Mouse (Mus musculus) midbrain, embryonic 10.5 days (tissue): ENCODE data around the gene Sry. TPM values are rescaled to one million over a fixed set of nuclear protein-coding genes. Genes with fewer than 3 reads are reported as not detected.

Source experiments
- DNase-seq: peaks from one replicate; pipeline ENCODE4 v3.0.0-alpha.2; 2017; ENCODE audit warnings: low spot score
- H3K27ac ChIP-seq: fragments of 300-500 bp; sonication (generic); replicated peaks from 2 replicates; pipeline ENCODE4 v1.5.1; 2016; ENCODE audit warnings: mild to moderate bottlenecking
- H3K27me3 ChIP-seq: fragments of 300-500 bp; sonication (generic); 2 replicates; pipeline ENCODE4 v1.6.1; 2016; ENCODE audit warnings: low read depth, mild to moderate bottlenecking; ENCODE audit not compliant: poor library complexity, severe bottlenecking
- H3K36me3 ChIP-seq: fragments of 300-500 bp; sonication (generic); 2 replicates; pipeline ENCODE4 v1.6.1; 2016; ENCODE audit warnings: mild to moderate bottlenecking, moderate library complexity
- H3K4me1 ChIP-seq: fragments of 300-500 bp; sonication (generic); 2 replicates; pipeline ENCODE4 v1.6.1; 2016
- H3K4me3 ChIP-seq: fragments of 300-500 bp; sonication (generic); 2 replicates; pipeline ENCODE4 v1.5.1; 2016; ENCODE audit warnings: mild to moderate bottlenecking, moderate library complexity
- H3K9me3 ChIP-seq: fragments of 300-500 bp; sonication (generic); replicated peaks from 2 replicates; pipeline ENCODE4 v1.6.1; 2016; ENCODE audit warnings: mild to moderate bottlenecking
- WGBS: fragments of 180-500 bp; shearing (Covaris S2); methylation state at CpG from one replicate; pipeline ENCODE4 v1.1.7; 2016; 5-methylcytosine and 5-hydroxymethylcytosine counted together
- polyA plus RNA-seq: library from polyadenylated mRNA; unstranded; fragments of >200 nt; fragmentation: Nextera tagmentation; extraction: Ambion mirVana; gene quantifications from 2 replicates; pipeline ENCODE4 v1.2.1, GENCODE M21; 2016

Sry gene
- polyA plus RNA-seq, result not detected in 2 replicates

DNA sequence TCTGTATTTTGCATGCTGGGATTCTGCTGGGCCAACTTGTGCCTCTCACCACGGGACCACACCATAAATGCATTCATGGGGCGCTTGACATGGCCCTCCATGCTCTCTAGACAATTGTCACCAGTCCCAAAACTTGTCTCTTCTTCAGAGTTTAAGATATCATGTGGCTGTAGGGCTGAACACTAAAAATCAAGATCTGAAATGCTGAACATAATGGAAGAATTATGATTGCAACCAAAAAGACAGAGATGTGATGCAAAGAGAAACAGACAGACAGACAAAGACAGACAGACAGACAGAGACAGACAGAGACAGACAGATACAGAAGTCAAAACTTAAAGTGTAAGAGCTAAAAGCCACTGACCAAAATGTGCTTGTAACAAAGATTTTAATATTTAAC, at the start of gene Sry:
Gene Sry, minus strand, starts transcription at position 101 of the 400 bp plus-strand sequence.
- Histone ChIP-seq H3K9me3 (no peaks in the 10 kb centered on the region), H3K4me3 (no peak within 1 kb of the TSS), H3K27ac (no peak within 1 kb of the TSS), H3K27me3 (no peaks in the 10 kb centered on the region), H3K36me3 (no peaks in the 10 kb centered on the region), H3K4me1 (no peaks in the 10 kb centered on the region)
- WGBS, result 75% methylated on average over 2 of the region's 2 CpGs
- no peak for DNase-seq

Other genes with a start within 250 kb of the Sry start
- not detected in 2 replicates for gene H2al2c, start 64.6 kb downstream of the Sry start, polyA plus RNA-seq
- gene H2al2b, start 57.0 kb upstream of the Sry start, polyA plus RNA-seq, result not detected in 2 replicates
- not detected in 2 replicates for gene Gm4064, start 132.5 kb upstream of the Sry start, polyA plus RNA-seq
- gene Rbmy, start 167.0 kb upstream of the Sry start, polyA plus RNA-seq, result not detected in 2 replicates
- not detected in 2 replicates for gene Gm10256, start 167.0 kb upstream of the Sry start, polyA plus RNA-seq
- not detected in 2 replicates for gene Gm10352, start 237.3 kb upstream of the Sry start, polyA plus RNA-seq